Mouse (Mus musculus): ENCODE results near the gene Map3k14. TPM values are rescaled to one million over a fixed set of nuclear protein-coding genes. Genes with fewer than 3 reads are reported as not detected.

The Map3k14 gene
- polyA plus RNA-seq, 1 experiment = 8.6 TPM

GRCm38 (mm10) chr11:103235702-103236101 is 31.6 kb downstream of the Map3k14 start:
- Histone ChIP-seq H3K27me3 (replicated peaks; ENCODE audit: control insufficient read depth, insufficient read depth, low read length) (no peaks in the 10 kb centered on the region), H3K36me3 (ENCODE audit: control insufficient read depth, insufficient read depth, low read length) (peaks cover 2% of the 10 kb centered on the region; the same call in 1 of the 2 replicates), H3K27ac (ENCODE audit: insufficient read depth, low read depth, low read length) (no peak overlapping the region), H3K4me3 (ENCODE audit: insufficient read depth, low read depth, low read length) (no peak overlapping the region), H3K4me1 (ENCODE audit: control insufficient read depth, insufficient read depth, low read length) (peaks cover 3% of the 10 kb centered on the region; the same call in 1 of the 2 replicates)
- 74% methylated on average over 11 of the region's 11 CpGs for WGBS
- no peak for DNase-seq
- no peak for TF ChIP-seq CTCF (conservative IDR thresholded peaks at IDR 0.05; ENCODE audit: insufficient read depth, insufficient read length, low read depth, low read length)
- TF ChIP-seq POLR2A (IDR thresholded peaks at IDR 0.05; ENCODE audit: low read depth, low read length) = no peak

DNA sequence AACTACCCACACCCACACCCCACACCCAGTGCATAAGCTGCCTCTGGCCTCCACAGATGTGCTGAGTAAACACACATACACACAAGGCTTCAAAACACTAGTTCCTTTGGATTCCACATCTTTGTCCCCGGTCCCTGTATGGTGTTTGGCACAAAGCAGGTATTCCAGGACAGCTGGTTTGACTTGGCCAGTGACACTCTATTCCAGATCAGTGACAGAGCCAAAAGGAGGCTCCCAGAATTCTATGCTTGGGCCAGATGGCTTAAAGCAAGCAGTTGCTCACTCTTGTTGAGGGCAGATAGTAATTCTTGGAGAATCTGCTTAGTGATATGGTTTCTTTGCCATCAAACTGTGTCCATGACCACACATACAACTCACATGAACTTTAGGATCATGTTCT is 32.8 kb downstream of the Map3k14 start:
- no peaks in the 10 kb centered on the region for H3K27me3 ChIP-seq (replicated peaks; ENCODE audit: control insufficient read depth, insufficient read depth, low read length)
- no peaks in the 10 kb centered on the region for H3K4me1 ChIP-seq (ENCODE audit: control insufficient read depth, insufficient read depth, low read length)
- TF ChIP-seq POLR2A (IDR thresholded peaks at IDR 0.05; ENCODE audit: low read depth, low read length) (no peak), CTCF (conservative IDR thresholded peaks at IDR 0.05; ENCODE audit: insufficient read depth, insufficient read length, low read depth, low read length) (no peak)
- 94% methylated on average over 1 of the region's 1 CpGs for WGBS
- no peak for DNase-seq
- H3K36me3 ChIP-seq (ENCODE audit: control insufficient read depth, insufficient read depth, low read length) = peaks cover 2% of the 10 kb centered on the region; the same call in 1 of the 2 replicates
- H3K27ac ChIP-seq (ENCODE audit: insufficient read depth, low read depth, low read length) = no peak overlapping the region
- no peak overlapping the region for H3K4me3 ChIP-seq (ENCODE audit: insufficient read depth, low read depth, low read length)

DNA sequence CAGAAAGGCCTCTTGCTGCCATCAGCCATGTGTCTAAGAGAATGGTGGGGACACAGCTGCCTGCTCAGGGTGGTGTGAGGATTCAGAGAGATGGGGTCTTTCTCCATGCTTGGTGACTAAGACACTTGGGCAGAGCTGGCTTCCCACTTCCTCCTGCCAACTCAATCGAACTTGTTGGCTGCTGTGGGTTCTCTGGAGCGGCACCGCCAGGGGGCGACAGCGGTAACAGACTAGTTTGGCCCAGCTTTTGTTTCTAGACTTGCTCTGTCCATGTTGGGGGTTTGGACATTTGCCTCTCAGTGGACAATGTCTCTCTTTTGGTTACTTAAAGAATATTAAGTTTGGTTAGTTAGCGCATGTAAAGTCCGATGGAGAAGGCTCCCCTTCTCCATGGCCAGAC is 34.3 kb downstream of the Map3k14 start:
- TF ChIP-seq CTCF (conservative IDR thresholded peaks at IDR 0.05; ENCODE audit: insufficient read depth, insufficient read length, low read depth, low read length) = peak; percentile 87
- no peak for TF ChIP-seq POLR2A (IDR thresholded peaks at IDR 0.05; ENCODE audit: low read depth, low read length)
- Histone ChIP-seq H3K36me3 (ENCODE audit: control insufficient read depth, insufficient read depth, low read length) (no peaks in the 10 kb centered on the region; the same call in 1 of the 2 replicates), H3K27me3 (replicated peaks; ENCODE audit: control insufficient read depth, insufficient read depth, low read length) (no peaks in the 10 kb centered on the region), H3K4me1 (ENCODE audit: control insufficient read depth, insufficient read depth, low read length) (no peaks in the 10 kb centered on the region), H3K27ac (ENCODE audit: insufficient read depth, low read depth, low read length) (no peak overlapping the region), H3K4me3 (ENCODE audit: insufficient read depth, low read depth, low read length) (no peak overlapping the region)
- DNase-seq = peak; percentile 90
- WGBS = 25% methylated on average over 7 of the region's 7 CpGs

- no peak for DNase-seq
- H3K4me3 ChIP-seq (ENCODE audit: insufficient read depth, low read depth, low read length) = no peak overlapping the region
- no peaks in the 10 kb centered on the region for H3K4me1 ChIP-seq (ENCODE audit: control insufficient read depth, insufficient read depth, low read length)
- WGBS = 95% methylated on average over 7 of the region's 7 CpGs
- no peak overlapping the region for H3K27ac ChIP-seq (ENCODE audit: insufficient read depth, low read depth, low read length)
- no peaks in the 10 kb centered on the region for H3K27me3 ChIP-seq (replicated peaks; ENCODE audit: control insufficient read depth, insufficient read depth, low read length)
- TF ChIP-seq CTCF (conservative IDR thresholded peaks at IDR 0.05; ENCODE audit: insufficient read depth, insufficient read length, low read depth, low read length) (no peak), POLR2A (IDR thresholded peaks at IDR 0.05; ENCODE audit: low read depth, low read length) (no peak)
- H3K36me3 ChIP-seq (ENCODE audit: control insufficient read depth, insufficient read depth, low read length) = no peaks in the 10 kb centered on the region; the same call in none of the 2 replicates
Observed at GRCm38 (mm10) chr11:103231367-103231766, 35.9 kb downstream of the Map3k14 start.

GRCm38 (mm10) chr11:103230626-103231025 is 36.6 kb downstream of the Map3k14 start:
- no peaks in the 10 kb centered on the region; the same call in none of the 2 replicates for H3K36me3 ChIP-seq (ENCODE audit: control insufficient read depth, insufficient read depth, low read length)

GRCm38 (mm10) chr11:103229608-103230007 is 37.7 kb downstream of the Map3k14 start:
- no peaks in the 10 kb centered on the region; the same call in none of the 2 replicates for H3K36me3 ChIP-seq (ENCODE audit: control insufficient read depth, insufficient read depth, low read length)
- no peak for TF ChIP-seq POLR2A (IDR thresholded peaks at IDR 0.05; ENCODE audit: low read depth, low read length)
- 0 out of 2 replicates have a peak, but pooled peaks have one; percentile 2 for TF ChIP-seq CTCF (conservative IDR thresholded peaks at IDR 0.05; ENCODE audit: insufficient read depth, insufficient read length, low read depth, low read length)

More at GRCm38 (mm10) chr11:103230626-103231025, 36.6 kb downstream of the Map3k14 start:
- no peak overlapping the region for H3K27ac ChIP-seq (ENCODE audit: insufficient read depth, low read depth, low read length)
- TF ChIP-seq POLR2A (IDR thresholded peaks at IDR 0.05; ENCODE audit: low read depth, low read length) (no peak), CTCF (conservative IDR thresholded peaks at IDR 0.05; ENCODE audit: insufficient read depth, insufficient read length, low read depth, low read length) (no peak)
- no peak overlapping the region for H3K4me3 ChIP-seq (ENCODE audit: insufficient read depth, low read depth, low read length)
- 83% methylated on average over 19 of the region's 19 CpGs for WGBS
- no peaks in the 10 kb centered on the region for H3K27me3 ChIP-seq (replicated peaks; ENCODE audit: control insufficient read depth, insufficient read depth, low read length)
- H3K4me1 ChIP-seq (ENCODE audit: control insufficient read depth, insufficient read depth, low read length) = no peaks in the 10 kb centered on the region
- no peak for DNase-seq

GRCm38 (mm10) chr11:103223951-103224456 is 43.3 kb downstream of the Map3k14 start:
- WGBS = 67% methylated on average over 18 of the region's 18 CpGs
- Histone ChIP-seq H3K27me3 (replicated peaks; ENCODE audit: control insufficient read depth, insufficient read depth, low read length) (no peaks in the 10 kb centered on the region), H3K4me1 (ENCODE audit: control insufficient read depth, insufficient read depth, low read length) (peaks cover 18% of the 10 kb centered on the region), H3K27ac (ENCODE audit: insufficient read depth, low read depth, low read length) (peak overlapping the region; percentile 75), H3K36me3 (ENCODE audit: control insufficient read depth, insufficient read depth, low read length) (no peaks in the 10 kb centered on the region; the same call in none of the 2 replicates), H3K4me3 (ENCODE audit: insufficient read depth, low read depth, low read length) (peak overlapping the region; percentile 11; the same call in 1 of the 2 replicates)
- TF ChIP-seq CTCF (conservative IDR thresholded peaks at IDR 0.05; ENCODE audit: insufficient read depth, insufficient read length, low read depth, low read length) = no peak
- TF ChIP-seq POLR2A (IDR thresholded peaks at IDR 0.05; ENCODE audit: low read depth, low read length) = no peak
- peak; percentile 53 for DNase-seq

More at GRCm38 (mm10) chr11:103229608-103230007, 37.7 kb downstream of the Map3k14 start:
- no peak overlapping the region for H3K4me3 ChIP-seq (ENCODE audit: insufficient read depth, low read depth, low read length)
- H3K4me1 ChIP-seq (ENCODE audit: control insufficient read depth, insufficient read depth, low read length) = no peaks in the 10 kb centered on the region
- DNase-seq = no peak
- H3K27me3 ChIP-seq (replicated peaks; ENCODE audit: control insufficient read depth, insufficient read depth, low read length) = no peaks in the 10 kb centered on the region
- 95% methylated on average over 2 of the region's 2 CpGs for WGBS
- H3K27ac ChIP-seq (ENCODE audit: insufficient read depth, low read depth, low read length) = no peak overlapping the region

Data from kidney, adult 2 months (tissue).